Mouse (Mus musculus) kidney, embryonic 15.5 days (tissue): ENCODE measurements around the gene Fam186b. TPM values are rescaled to one million over a fixed set of nuclear protein-coding genes. Genes with fewer than 3 reads are reported as not detected.

Experiments
- ATAC-seq: fragments of 200-750 bp; cut with Nextera tagmentation; replicated peaks from 2 replicates; pipeline ENCODE4 v1.8.0; 2017; ENCODE audit warnings: moderate TSS enrichment; ENCODE audit not compliant: low FRiP score
- H3K27ac ChIP-seq: fragments of 300-500 bp; sonication (generic); 2 replicates; pipeline ENCODE4 v1.5.1; 2015; ENCODE audit warnings: mild to moderate bottlenecking, inconsistent platforms
- H3K27me3 ChIP-seq: fragments of 300-500 bp; sonication (generic); 2 replicates; pipeline ENCODE4 v1.6.1; 2015; ENCODE audit warnings: inconsistent platforms
- H3K36me3 ChIP-seq: fragments of 300-500 bp; sonication (generic); 2 replicates; pipeline ENCODE4 v1.6.1; 2015; ENCODE audit warnings: inconsistent platforms
- H3K4me1 ChIP-seq: fragments of 300-500 bp; sonication (generic); 2 replicates; pipeline ENCODE4 v1.6.1; 2015; ENCODE audit warnings: inconsistent platforms
- H3K4me2 ChIP-seq: fragments of 300-500 bp; sonication (generic); 2 replicates; pipeline ENCODE4 v1.6.1; 2015; ENCODE audit warnings: moderate library complexity, mild to moderate bottlenecking, inconsistent platforms
- H3K4me3 ChIP-seq: fragments of 300-500 bp; sonication (generic); replicated peaks from 2 replicates; pipeline ENCODE4 v1.5.1; 2015; ENCODE audit warnings: mild to moderate bottlenecking, inconsistent platforms
- H3K9ac ChIP-seq: fragments of 300-500 bp; sonication (generic); 2 replicates; pipeline ENCODE4 v1.6.1; 2015; ENCODE audit warnings: mild to moderate bottlenecking, inconsistent platforms
- H3K9me3 ChIP-seq: fragments of 300-500 bp; sonication (generic); replicated peaks from 2 replicates; pipeline ENCODE4 v1.6.1; 2016; ENCODE audit warnings: inconsistent platforms
- WGBS: fragments of 180-500 bp; shearing (Covaris S2); methylation state at CpG from one replicate; pipeline ENCODE4 v1.1.7; 2015; ENCODE audit warnings: mixed read lengths; 5-methylcytosine and 5-hydroxymethylcytosine counted together
- polyA plus RNA-seq: library from polyadenylated mRNA; unstranded; fragments of >200 nt; fragmentation: Nextera tagmentation; extraction: Ambion mirVana; gene quantifications from 2 replicates; pipeline ENCODE4 v1.2.1, GENCODE M21; 2015

Fam186b gene
- polyA plus RNA-seq, 1 experiment from 2014 or later, result 0.43 TPM

GRCm38 (mm10) chr15:99285189-99285535, 10.5 kb downstream of the Fam186b start:
- no peaks in the 10 kb centered on the region for H3K27me3 ChIP-seq
- no peak overlapping the region for H3K4me3 ChIP-seq
- no peak overlapping the region for H3K9ac ChIP-seq
- no peaks in the 10 kb centered on the region for H3K9me3 ChIP-seq
- ATAC-seq, result 0 out of 2 replicates have a peak, but pooled peaks have one; percentile 26
- no peak overlapping the region for H3K4me2 ChIP-seq
- H3K36me3 ChIP-seq, result no peaks in the 10 kb centered on the region
- peaks cover 12% of the 10 kb centered on the region; the same call in 1 of the 2 replicates for H3K4me1 ChIP-seq
- no peak overlapping the region for H3K27ac ChIP-seq
- WGBS, result 53% methylated on average over 8 of the region's 8 CpGs

- H3K27me3 ChIP-seq, result no peaks in the 10 kb centered on the region
- no peak overlapping the region for H3K27ac ChIP-seq
- H3K36me3 ChIP-seq, result no peaks in the 10 kb centered on the region
- no peaks in the 10 kb centered on the region for H3K9me3 ChIP-seq
- peaks cover 12% of the 10 kb centered on the region; the same call in 1 of the 2 replicates for H3K4me1 ChIP-seq
- peak; percentile 76; the same call in 1 of the 2 replicates for ATAC-seq
- H3K4me3 ChIP-seq, result no peak overlapping the region
- H3K9ac ChIP-seq, result no peak overlapping the region
- H3K4me2 ChIP-seq, result 0 out of 2 replicates have a peak overlapping the region, but pooled peaks have one; percentile 14
- 33% methylated on average over 14 of the region's 14 CpGs for WGBS
Observed at GRCm38 (mm10) chr15:99284527-99285188, 11.0 kb downstream of the Fam186b start.

GRCm38 (mm10) chr15:99283456-99283855, 12.2 kb downstream of the Fam186b start:
- H3K27me3 ChIP-seq, result no peaks in the 10 kb centered on the region
- H3K4me3 ChIP-seq, result no peak overlapping the region
- H3K36me3 ChIP-seq, result no peaks in the 10 kb centered on the region
- no peak overlapping the region for H3K27ac ChIP-seq
- WGBS, result 67% methylated on average over 10 of the region's 10 CpGs
- no peak for ATAC-seq
- H3K4me2 ChIP-seq, result no peak overlapping the region
- H3K9me3 ChIP-seq, result no peaks in the 10 kb centered on the region
- H3K4me1 ChIP-seq, result peaks cover 12% of the 10 kb centered on the region; the same call in 1 of the 2 replicates
- H3K9ac ChIP-seq, result no peak overlapping the region

GRCm38 (mm10) chr15:99278271-99278670, 17.4 kb downstream of the Fam186b start:
- WGBS, result 81% methylated on average over 7 of the region's 7 CpGs
- ATAC-seq, result no peak
- Histone ChIP-seq H3K9me3 (no peaks in the 10 kb centered on the region), H3K4me2 (no peak overlapping the region), H3K27me3 (no peaks in the 10 kb centered on the region), H3K4me1 (0 out of 2 replicates have a peak, but pooled peaks cover 2% of the 10 kb centered on the region), H3K9ac (no peak overlapping the region), H3K27ac (no peak overlapping the region), H3K4me3 (no peak overlapping the region), H3K36me3 (no peaks in the 10 kb centered on the region)

- H3K9ac ChIP-seq, result no peak overlapping the region
- H3K4me3 ChIP-seq, result no peak overlapping the region
- peaks cover 8% of the 10 kb centered on the region for H3K4me1 ChIP-seq
- H3K9me3 ChIP-seq, result no peaks in the 10 kb centered on the region
- no peak overlapping the region for H3K27ac ChIP-seq
- H3K36me3 ChIP-seq, result no peaks in the 10 kb centered on the region
- no peaks in the 10 kb centered on the region for H3K27me3 ChIP-seq
- 78% methylated on average over 8 of the region's 8 CpGs for WGBS
- no peak overlapping the region for H3K4me2 ChIP-seq
- ATAC-seq, result no peak
Observed at GRCm38 (mm10) chr15:99276095-99276494, 19.6 kb downstream of the Fam186b start.

GRCm38 (mm10) chr15:99265679-99266078, 30.0 kb downstream of the Fam186b start:
- Histone ChIP-seq H3K9me3 (no peaks in the 10 kb centered on the region), H3K27me3 (peaks cover 4% of the 10 kb centered on the region; the same call in 1 of the 2 replicates), H3K27ac (no peak overlapping the region), H3K9ac (no peak overlapping the region), H3K4me1 (peaks cover 7% of the 10 kb centered on the region), H3K4me2 (no peak overlapping the region), H3K36me3 (no peaks in the 10 kb centered on the region), H3K4me3 (no peak overlapping the region)
- WGBS, result 22% methylated on average over 4 of the region's 4 CpGs
- ATAC-seq, result no peak; the same call in 1 of the 2 replicates

- Histone ChIP-seq H3K27me3 (peaks cover 4% of the 10 kb centered on the region; the same call in 1 of the 2 replicates), H3K9ac (no peak overlapping the region), H3K9me3 (no peaks in the 10 kb centered on the region), H3K4me2 (no peak overlapping the region), H3K27ac (no peak overlapping the region), H3K4me3 (no peak overlapping the region), H3K4me1 (peaks cover 15% of the 10 kb centered on the region), H3K36me3 (no peaks in the 10 kb centered on the region)
- WGBS, result 82% methylated on average over 2 of the region's 2 CpGs
- no peak for ATAC-seq
Observed at GRCm38 (mm10) chr15:99264363-99264762, 31.3 kb downstream of the Fam186b start.

GRCm38 (mm10) chr15:99262702-99263101, 33.0 kb downstream of the Fam186b start:
- no peak for ATAC-seq
- 11% methylated on average over 10 of the region's 10 CpGs for WGBS
- no peak overlapping the region for H3K4me2 ChIP-seq

GRCm38 (mm10) chr15:99259730-99260252, 35.9 kb downstream of the Fam186b start:
- H3K9me3 ChIP-seq, result no peaks in the 10 kb centered on the region
- H3K4me1 ChIP-seq, result peaks cover 24% of the 10 kb centered on the region
- H3K27me3 ChIP-seq, result no peaks in the 10 kb centered on the region
- peak; percentile 71 for ATAC-seq
- no peaks in the 10 kb centered on the region for H3K36me3 ChIP-seq
- no peak overlapping the region for H3K9ac ChIP-seq
- peak overlapping the region; percentile 24 for H3K4me3 ChIP-seq
- 1% methylated on average over 10 of the region's 10 CpGs for WGBS
- peak overlapping the region; percentile 61 for H3K27ac ChIP-seq
- H3K4me2 ChIP-seq, result peak overlapping the region; percentile 55

More at GRCm38 (mm10) chr15:99262702-99263101, 33.0 kb downstream of the Fam186b start:
- Histone ChIP-seq H3K27me3 (peaks cover 4% of the 10 kb centered on the region; the same call in 1 of the 2 replicates), H3K27ac (no peak overlapping the region), H3K36me3 (no peaks in the 10 kb centered on the region), H3K4me3 (no peak overlapping the region), H3K9me3 (no peaks in the 10 kb centered on the region), H3K9ac (no peak overlapping the region), H3K4me1 (peaks cover 15% of the 10 kb centered on the region)

GRCm38 (mm10) chr15:99259167-99259729, 36.4 kb downstream of the Fam186b start:
- Histone ChIP-seq H3K4me2 (peak overlapping the region; percentile 55), H3K27me3 (no peaks in the 10 kb centered on the region), H3K9me3 (no peaks in the 10 kb centered on the region), H3K27ac (peak overlapping the region; percentile 61), H3K36me3 (no peaks in the 10 kb centered on the region), H3K4me3 (peak overlapping the region; percentile 17), H3K4me1 (peaks cover 28% of the 10 kb centered on the region), H3K9ac (no peak overlapping the region)
- peak; percentile 74 for ATAC-seq
- WGBS, result 53% methylated on average over 8 of the region's 8 CpGs

- Histone ChIP-seq H3K27ac (no peak overlapping the region), H3K9me3 (no peaks in the 10 kb centered on the region), H3K4me2 (no peak overlapping the region), H3K4me1 (peaks cover 38% of the 10 kb centered on the region), H3K27me3 (no peaks in the 10 kb centered on the region), H3K9ac (no peak overlapping the region), H3K4me3 (no peak overlapping the region), H3K36me3 (no peaks in the 10 kb centered on the region)
- WGBS, result 90% methylated on average over 6 of the region's 6 CpGs
- no peak for ATAC-seq
Observed at GRCm38 (mm10) chr15:99255241-99255749, 40.4 kb downstream of the Fam186b start.

- 69% methylated on average over 2 of the region's 2 CpGs for WGBS
- Histone ChIP-seq H3K4me3 (no peak overlapping the region), H3K9ac (no peak overlapping the region), H3K4me2 (no peak overlapping the region), H3K9me3 (no peaks in the 10 kb centered on the region), H3K4me1 (peaks cover 42% of the 10 kb centered on the region), H3K36me3 (no peaks in the 10 kb centered on the region), H3K27ac (0 out of 2 replicates have a peak overlapping the region, but pooled peaks have one; percentile 15), H3K27me3 (no peaks in the 10 kb centered on the region)
- ATAC-seq, result no peak
Observed at GRCm38 (mm10) chr15:99254477-99255005, 41.1 kb downstream of the Fam186b start.
